Mouse (Mus musculus) kidney, embryonic 16.5 days (tissue): ENCODE data around the gene Fxr1. TPM values are rescaled to one million over a fixed set of nuclear protein-coding genes. Genes with fewer than 3 reads are reported as not detected.

ENCODE experiments used
- ATAC-seq: fragments of 200-750 bp; cut with Nextera tagmentation; 2 replicates; pipeline ENCODE4 v1.8.0; 2017; ENCODE audit warnings: moderate TSS enrichment; ENCODE audit not compliant: low FRiP score, low TSS enrichment
- H3K27ac ChIP-seq: fragments of 300-500 bp; sonication (generic); 2 replicates; pipeline ENCODE4 v1.5.1; 2014; ENCODE audit warnings: low read length
- H3K27me3 ChIP-seq: fragments of 300-500 bp; sonication (generic); 2 replicates; pipeline ENCODE4 v1.6.1; 2014; ENCODE audit warnings: low read length, control low read depth, mixed read lengths; ENCODE audit not compliant: insufficient read depth
- H3K36me3 ChIP-seq: fragments of 300-500 bp; sonication (generic); 2 replicates; pipeline ENCODE4 v1.6.1; 2014; ENCODE audit warnings: low read length, control low read depth, mixed read lengths; ENCODE audit not compliant: insufficient read depth
- H3K4me1 ChIP-seq: fragments of 300-500 bp; sonication (generic); 2 replicates; pipeline ENCODE4 v1.6.1; 2014; ENCODE audit warnings: low read length, control low read depth, mixed read lengths; ENCODE audit not compliant: insufficient read depth
- H3K4me2 ChIP-seq: fragments of 300-500 bp; sonication (generic); replicated peaks from 2 replicates; pipeline ENCODE4 v1.6.1; 2014; ENCODE audit warnings: low read depth, low read length
- H3K4me3 ChIP-seq: fragments of 300-500 bp; sonication (generic); 2 replicates; pipeline ENCODE4 v1.5.1; 2014; ENCODE audit warnings: mild to moderate bottlenecking, low read length
- H3K9ac ChIP-seq: fragments of 300-500 bp; sonication (generic); replicated peaks from 2 replicates; pipeline ENCODE4 v1.6.1; 2014; ENCODE audit warnings: low read length
- H3K9me3 ChIP-seq: fragments of 300-500 bp; sonication (generic); 2 replicates; pipeline ENCODE4 v1.6.1; 2016; ENCODE audit warnings: low read length, control low read depth
- WGBS: fragments of 180-500 bp; shearing (Covaris S2); extraction: QIAGEN DNeasy Blood & Tissue Kit; methylation state at CpG from one replicate; pipeline ENCODE4 v1.1.7; 2014; 5-methylcytosine and 5-hydroxymethylcytosine counted together
- polyA plus RNA-seq: library from polyadenylated mRNA; unstranded; fragments of >200 nt; fragmentation: Nextera tagmentation; extraction: Ambion mirVana; gene quantifications from 2 replicates; pipeline ENCODE4 v1.2.1, GENCODE M21; 2015

Gene Fxr1
- polyA plus RNA-seq, 1 experiment from 2014 or later: 57.6 TPM

GRCm38 (mm10) chr3:34006301-34006700, 13.4 kb upstream of the Fxr1 start:
- no peaks in the 10 kb centered on the region for H3K9me3 ChIP-seq
- no peaks in the 10 kb centered on the region for H3K27me3 ChIP-seq
- no peak overlapping the region for H3K4me3 ChIP-seq
- no peaks in the 10 kb centered on the region for H3K4me1 ChIP-seq
- H3K27ac ChIP-seq: no peak overlapping the region
- WGBS: 79% methylated on average over 2 of the region's 2 CpGs
- no peaks in the 10 kb centered on the region for H3K36me3 ChIP-seq
- ATAC-seq: 0 out of 2 replicates have a peak, but pooled peaks have one; percentile 15
- no peak overlapping the region for H3K4me2 ChIP-seq
- H3K9ac ChIP-seq: no peak overlapping the region

- no peak overlapping the region for H3K9ac ChIP-seq
- H3K4me3 ChIP-seq: no peak overlapping the region
- whole genome bisulfite sequencing: 60% methylated on average over 3 of the region's 3 CpGs
- no peaks in the 10 kb centered on the region for H3K4me1 ChIP-seq
- H3K9me3 ChIP-seq: no peaks in the 10 kb centered on the region
- H3K27ac ChIP-seq: no peak overlapping the region
- no peak overlapping the region for H3K4me2 ChIP-seq
- no peak for ATAC-seq
- no peaks in the 10 kb centered on the region for H3K27me3 ChIP-seq
- H3K36me3 ChIP-seq: no peaks in the 10 kb centered on the region
Measured at GRCm38 (mm10) chr3:34006824-34007223, 12.9 kb upstream of the Fxr1 start.

DNA sequence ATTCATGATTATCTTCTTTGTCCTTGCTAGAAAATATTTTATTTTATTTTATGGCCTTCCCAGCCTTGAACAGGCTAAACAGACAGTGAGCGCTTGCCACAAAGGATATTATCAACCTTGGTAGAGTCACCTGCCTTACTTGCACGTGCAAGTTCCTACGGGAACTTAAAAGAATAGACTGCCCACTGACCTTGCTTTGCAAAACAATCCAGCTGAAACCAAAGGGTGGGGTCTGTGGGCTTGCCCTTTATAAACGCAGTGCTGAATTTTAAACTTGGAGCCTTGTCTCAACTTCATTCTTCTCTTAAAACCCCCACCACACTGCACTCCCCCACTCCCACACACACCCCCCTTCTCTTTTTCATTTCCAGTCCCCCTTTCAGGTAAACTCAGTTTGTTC, 12.1 kb upstream of the Fxr1 start:
- 58% methylated on average over 4 of the region's 4 CpGs for WGBS
- H3K4me2 ChIP-seq: no peak overlapping the region

DNA sequence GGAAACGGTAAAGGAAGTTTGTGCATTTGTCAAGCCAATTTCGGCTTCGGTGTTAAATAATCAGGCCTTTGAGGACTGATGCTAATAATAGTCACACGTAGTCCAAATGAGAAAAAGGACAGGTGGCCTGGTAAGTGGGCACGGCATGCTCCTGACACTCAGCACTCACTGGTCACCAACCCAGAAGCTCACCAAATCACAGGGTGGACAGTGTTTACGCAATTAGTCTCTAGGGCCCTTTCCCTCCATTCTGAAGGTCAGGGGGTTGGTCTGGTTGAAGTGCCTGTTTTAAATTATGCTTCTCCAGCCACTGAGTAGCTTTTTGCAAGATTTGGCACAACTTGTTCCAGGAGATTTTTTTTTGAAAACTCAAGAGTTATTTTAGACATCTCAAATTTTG, 11.6 kb upstream of the Fxr1 start:
- no peaks in the 10 kb centered on the region for H3K36me3 ChIP-seq
- 67% methylated on average over 6 of the region's 6 CpGs for WGBS
- ATAC-seq: no peak

More for the DNA sequence above, 12.1 kb upstream of the Fxr1 start:
- Histone ChIP-seq H3K9me3 (no peaks in the 10 kb centered on the region), H3K27me3 (no peaks in the 10 kb centered on the region), H3K9ac (no peak overlapping the region), H3K4me3 (no peak overlapping the region), H3K27ac (no peak overlapping the region), H3K4me1 (no peaks in the 10 kb centered on the region), H3K36me3 (no peaks in the 10 kb centered on the region)
- ATAC-seq: no peak

GRCm38 (mm10) chr3:34020382-34021258, 877 bp downstream of the Fxr1 start:
- H3K4me1 ChIP-seq: peaks cover 6% of the 10 kb centered on the region
- ATAC-seq: peak; percentile 67

More for the DNA sequence above, 11.6 kb upstream of the Fxr1 start:
- Histone ChIP-seq H3K9ac (no peak overlapping the region), H3K4me1 (no peaks in the 10 kb centered on the region), H3K4me3 (no peak overlapping the region), H3K9me3 (no peaks in the 10 kb centered on the region), H3K27me3 (no peaks in the 10 kb centered on the region), H3K27ac (no peak overlapping the region), H3K4me2 (no peak overlapping the region)

DNA sequence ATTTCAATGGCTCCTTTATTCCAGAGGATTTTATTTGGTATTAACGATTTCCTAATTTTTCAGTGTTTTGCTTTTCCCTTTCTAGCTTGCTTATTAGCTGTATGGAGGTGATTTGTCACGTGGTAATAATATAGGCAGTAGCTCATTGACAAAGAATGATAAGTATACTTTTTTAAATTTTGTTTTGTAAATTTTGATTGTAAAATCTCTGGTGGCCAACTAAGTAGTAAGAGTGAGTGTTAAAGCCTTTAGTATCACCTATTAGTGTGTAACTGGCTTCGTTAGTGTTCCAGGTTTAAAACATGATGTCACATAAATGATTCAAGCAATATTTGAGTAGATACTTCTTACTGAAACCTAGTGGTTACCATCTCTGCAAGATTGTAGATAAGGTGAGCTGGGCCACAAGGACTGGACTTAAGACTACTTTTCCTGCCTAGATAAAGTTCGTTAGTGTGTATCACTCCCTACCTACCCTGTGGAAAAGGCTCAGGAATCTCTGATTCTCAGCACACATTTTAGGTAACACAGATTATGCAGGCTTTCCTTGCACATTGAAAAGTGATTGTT, 1.6 kb downstream of the Fxr1 start:
- peak overlapping the region; percentile 80 for H3K4me2 ChIP-seq
- no peaks in the 10 kb centered on the region for H3K27me3 ChIP-seq
- H3K27ac ChIP-seq: no peak overlapping the region
- H3K4me3 ChIP-seq: peak overlapping the region; percentile 95
- H3K4me1 ChIP-seq: peaks cover 6% of the 10 kb centered on the region
- no peaks in the 10 kb centered on the region for H3K9me3 ChIP-seq
- H3K9ac ChIP-seq: no peak overlapping the region
- no peaks in the 10 kb centered on the region for H3K36me3 ChIP-seq
- 70% methylated on average over 4 of the region's 4 CpGs for WGBS
- ATAC-seq: no peak

More at GRCm38 (mm10) chr3:34020382-34021258, 877 bp downstream of the Fxr1 start:
- Histone ChIP-seq H3K27me3 (no peaks in the 10 kb centered on the region), H3K4me2 (peak overlapping the region; percentile 80), H3K4me3 (peak overlapping the region; percentile 95), H3K9ac (peak overlapping the region; percentile 89), H3K9me3 (no peaks in the 10 kb centered on the region), H3K36me3 (no peaks in the 10 kb centered on the region), H3K27ac (peak overlapping the region; percentile 88)
- under 1% methylated on average over 52 of the region's 70 CpGs for WGBS

- Histone ChIP-seq H3K4me1 (peaks cover 7% of the 10 kb centered on the region), H3K36me3 (no peaks in the 10 kb centered on the region), H3K9ac (no peak overlapping the region), H3K9me3 (no peaks in the 10 kb centered on the region), H3K27ac (no peak overlapping the region), H3K4me2 (no peak overlapping the region), H3K27me3 (no peaks in the 10 kb centered on the region), H3K4me3 (no peak overlapping the region)
- no peak for ATAC-seq
Measured at GRCm38 (mm10) chr3:34028935-34029334, 9.2 kb downstream of the Fxr1 start.

- WGBS: 82% methylated on average over 3 of the region's 3 CpGs
- no peak for ATAC-seq
- Histone ChIP-seq H3K27ac (no peak overlapping the region), H3K27me3 (no peaks in the 10 kb centered on the region), H3K36me3 (no peaks in the 10 kb centered on the region), H3K4me2 (no peak overlapping the region), H3K9me3 (no peaks in the 10 kb centered on the region), H3K9ac (no peak overlapping the region), H3K4me1 (peaks cover 17% of the 10 kb centered on the region), H3K4me3 (no peak overlapping the region)
Measured at GRCm38 (mm10) chr3:34030601-34031000, 10.9 kb downstream of the Fxr1 start.

DNA sequence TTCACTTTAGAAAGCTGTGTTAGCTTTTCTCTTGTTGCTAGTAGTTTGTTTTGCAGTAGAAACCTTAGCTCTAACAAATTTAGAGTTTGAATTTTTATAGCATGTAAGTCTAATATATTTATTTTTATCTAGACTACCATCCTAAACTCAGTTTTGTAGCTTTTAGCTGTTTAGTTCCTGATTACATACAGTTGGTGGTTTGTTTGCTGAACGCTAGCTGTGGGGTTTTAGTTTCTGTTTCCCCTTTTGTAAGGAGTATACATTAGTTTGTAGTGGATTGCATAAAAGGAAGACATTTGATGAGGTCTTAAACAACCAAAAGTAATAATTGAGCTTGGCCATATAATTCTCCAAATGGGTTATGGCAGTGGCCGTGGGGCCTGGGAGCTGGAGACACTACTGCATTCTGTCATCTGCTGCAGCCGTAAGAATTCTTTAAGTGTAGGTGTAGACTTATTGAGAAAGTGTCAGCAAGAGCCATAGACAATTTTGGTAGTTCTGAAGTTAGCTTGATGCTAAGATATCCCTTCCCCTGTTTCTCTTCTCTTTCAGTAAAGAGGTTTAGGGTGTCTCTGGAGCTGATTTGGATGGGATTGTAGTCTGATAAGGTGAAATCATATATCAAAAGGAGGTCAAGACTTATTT, 14.1 kb downstream of the Fxr1 start:
- whole genome bisulfite sequencing: 82% methylated on average over 3 of the region's 3 CpGs
- no peaks in the 10 kb centered on the region for H3K9me3 ChIP-seq
- no peak overlapping the region for H3K4me3 ChIP-seq
- H3K9ac ChIP-seq: no peak overlapping the region
- ATAC-seq: no peak
- H3K27me3 ChIP-seq: no peaks in the 10 kb centered on the region
- no peak overlapping the region for H3K27ac ChIP-seq
- no peak overlapping the region for H3K4me2 ChIP-seq
- H3K4me1 ChIP-seq: peaks cover 17% of the 10 kb centered on the region
- no peaks in the 10 kb centered on the region for H3K36me3 ChIP-seq

DNA sequence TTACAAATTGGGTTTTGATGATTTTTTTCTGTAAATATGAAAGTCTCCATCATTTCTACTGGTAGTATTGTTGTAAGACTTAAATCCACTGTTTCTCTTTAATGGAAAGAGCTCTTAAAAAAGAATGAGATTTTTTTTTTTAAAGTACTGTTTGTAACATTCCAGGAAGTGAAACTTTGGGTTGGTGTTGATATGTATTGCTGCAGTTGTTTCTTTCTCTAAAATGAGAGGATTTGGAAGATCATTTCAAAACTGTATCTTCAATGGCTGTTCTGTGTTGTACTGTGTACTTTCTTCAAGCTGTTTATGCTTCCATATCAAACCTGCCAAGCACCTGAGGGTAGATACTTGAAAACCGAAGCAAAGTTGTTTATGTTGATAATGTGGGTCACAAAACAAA, 15.1 kb downstream of the Fxr1 start:
- 84% methylated on average over 1 of the region's 1 CpGs for WGBS
- Histone ChIP-seq H3K9ac (no peak overlapping the region), H3K27me3 (no peaks in the 10 kb centered on the region), H3K36me3 (no peaks in the 10 kb centered on the region), H3K4me3 (no peak overlapping the region), H3K27ac (no peak overlapping the region), H3K4me1 (peaks cover 17% of the 10 kb centered on the region), H3K9me3 (no peaks in the 10 kb centered on the region), H3K4me2 (no peak overlapping the region)
- ATAC-seq: no peak
